Mouse (Mus musculus) gastrocnemius, postnatal 36 days (tissue): ENCODE results near the gene 0610010K14Rik. TPM values are rescaled to one million over a fixed set of nuclear protein-coding genes. Genes with fewer than 3 reads are reported as not detected.

ENCODE experiments used
- DNase-seq, 2 experiments: peaks; one replicate each; pipeline ENCODE4 v3.0.0; 2022
- intact Hi-C: fragments of 180-260 bp; cut with DNase I; formaldehyde crosslinking; loops from one replicate; pipeline ENCODE4 v1.15.1; 2025
- long read RNA-seq, 2 experiments: library from polyadenylated mRNA; stranded (forward); transcript quantifications; one replicate each; pipeline ENCODE4 v2.0.0; 2021
- total RNA-seq, 2 experiments: library from RNA; stranded (reverse); gene quantifications; 2 replicates each; pipeline ENCODE4 v1.2.3; 2021

0610010K14Rik gene
- 10 to 100 TPM; 29.3 to 31.9 TPM for total RNA-seq
- long read RNA-seq, experiment 1, transcript 0610010K14Rik-206 (6 exons, 576 nt): major isoform, 5 of 40 reads
- long read RNA-seq, experiment 1, transcript 0610010K14Rik-202 (5 exons, 779 nt): major isoform, 5 of 40 reads
- long read RNA-seq, experiment 1, partial matches to known transcripts: 7 of 40 reads
- long read RNA-seq, experiment 1, other reads (novel, unspliced or antisense): 7 of 40 reads
- long read RNA-seq, experiment 2, transcript 0610010K14Rik-206 (6 exons, 576 nt): minor isoform, 9 of 69 reads
- long read RNA-seq, experiment 2, transcript 0610010K14Rik-208 (6 exons, 880 nt): major isoform, 10 of 69 reads
- long read RNA-seq, experiment 2, transcript 0610010K14Rik-204 (5 exons, 778 nt): minor isoform, 9 of 69 reads
- long read RNA-seq, experiment 2, transcript 0610010K14Rik-202 (5 exons, 779 nt): minor isoform, 9 of 69 reads
- long read RNA-seq, experiment 2, partial matches to known transcripts: 3 of 69 reads
- long read RNA-seq, experiment 2, other reads (novel, unspliced or antisense): 17 of 69 reads

DNA sequence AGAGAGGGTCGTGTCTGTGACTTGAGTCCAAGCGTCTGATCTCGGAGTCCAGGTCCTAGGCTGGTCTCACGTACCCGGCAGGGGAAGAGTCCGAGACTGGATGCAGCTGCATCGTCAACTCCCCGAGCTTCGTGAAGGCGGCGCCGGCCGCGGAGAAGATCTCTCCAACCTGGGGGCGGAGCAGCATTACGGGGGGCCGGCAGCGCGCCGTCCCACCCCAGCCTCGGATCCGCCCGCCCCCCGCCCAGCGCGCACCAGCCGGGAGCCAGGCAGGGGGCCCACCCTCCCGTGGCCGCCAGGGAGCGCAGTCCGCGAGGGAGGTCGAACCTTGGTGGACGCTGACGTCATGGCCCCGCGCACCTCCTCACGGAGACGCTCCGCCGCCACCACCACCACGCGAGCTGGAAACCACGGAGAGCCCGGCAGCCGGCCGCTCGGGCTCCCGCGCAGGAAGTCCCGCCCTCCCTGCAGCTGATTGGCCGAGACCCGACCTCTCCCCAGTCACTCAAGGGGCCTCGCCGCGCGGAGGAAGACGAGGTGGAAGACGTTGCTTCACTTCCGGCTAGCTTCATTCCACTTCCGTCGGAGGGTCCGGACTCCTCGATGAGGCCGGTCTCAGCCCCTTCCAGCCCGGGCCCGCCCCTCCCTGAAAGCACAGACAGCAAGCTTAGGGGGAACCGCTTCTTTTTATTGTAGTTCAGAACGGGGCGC is at the start of gene 0610010K14Rik:
Gene 0610010K14Rik (minus strand): TSS at position 458 of the 711 bp plus-strand sequence.
- peak; percentile 97 to 98 for DNase-seq
- intact Hi-C loops: no loop called here

DNA sequence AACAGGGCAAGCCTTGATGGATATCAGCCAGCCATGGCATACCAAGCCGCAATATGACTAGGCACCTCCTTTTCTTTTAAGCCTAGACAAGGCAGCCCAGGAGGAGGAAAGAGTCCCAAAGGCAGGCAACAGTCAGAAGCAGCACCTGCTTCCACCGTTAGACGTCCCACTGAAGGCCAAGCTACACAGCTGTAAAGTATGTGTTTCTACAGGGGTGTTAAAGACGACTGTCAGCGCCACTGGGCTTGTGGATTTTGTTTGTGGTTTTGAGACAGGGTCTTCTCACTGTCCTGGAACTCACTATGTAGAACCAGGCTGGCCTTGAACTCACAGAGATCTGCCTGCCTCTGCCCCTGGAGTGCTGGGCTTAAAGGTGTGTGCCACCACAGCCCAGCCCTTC is 48.0 kb upstream of the 0610010K14Rik start:
- intact Hi-C loops: no loop called here
- DNase-seq: no peak

DNA sequence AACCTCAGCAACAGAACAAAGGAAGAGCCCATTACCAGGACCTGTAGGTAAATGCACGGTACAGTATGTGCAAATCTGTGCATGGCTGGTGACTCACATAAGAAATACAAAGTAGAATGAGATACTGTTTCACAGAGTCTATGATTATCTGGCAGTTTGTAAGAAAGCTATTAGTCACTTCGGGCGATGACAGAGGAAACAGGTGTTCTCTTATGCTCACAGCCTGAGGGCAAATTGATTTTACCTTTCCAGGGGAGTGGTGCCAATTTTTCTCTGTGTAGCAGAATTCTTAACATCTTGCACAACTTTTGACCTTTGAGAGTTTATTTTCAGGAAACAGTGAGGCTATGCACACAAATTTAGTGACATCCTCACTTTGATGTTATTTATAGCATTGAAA is 47.0 kb upstream of the 0610010K14Rik start:
- intact Hi-C loops: no loop called here
- DNase-seq: no peak

- DNase-seq: no peak
- intact Hi-C loops: no loop called here
These were observed 46.0 kb upstream of the 0610010K14Rik start for GRCm38 (mm10) chr11:70283666-70284065.

DNA sequence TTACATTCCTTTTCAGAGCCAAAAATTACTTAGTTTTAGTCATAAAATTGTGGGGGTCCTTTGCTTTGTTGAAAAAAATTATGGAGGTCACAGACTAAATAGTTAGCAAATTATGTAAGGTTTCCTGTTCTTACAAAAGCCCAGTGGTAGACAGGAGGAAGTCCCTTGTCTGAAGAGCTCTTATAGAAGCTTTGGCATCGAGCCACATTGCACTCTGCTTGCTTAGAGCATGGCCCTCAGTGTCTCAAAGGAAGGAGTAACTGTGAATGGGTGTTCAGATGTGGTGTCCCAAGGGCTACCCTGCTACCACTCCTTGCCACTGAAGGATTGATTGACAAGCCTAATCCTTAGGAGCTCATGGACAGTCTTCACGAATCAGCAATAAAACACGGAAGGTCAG is 42.7 kb upstream of the 0610010K14Rik start:
- no peak for DNase-seq

DNA sequence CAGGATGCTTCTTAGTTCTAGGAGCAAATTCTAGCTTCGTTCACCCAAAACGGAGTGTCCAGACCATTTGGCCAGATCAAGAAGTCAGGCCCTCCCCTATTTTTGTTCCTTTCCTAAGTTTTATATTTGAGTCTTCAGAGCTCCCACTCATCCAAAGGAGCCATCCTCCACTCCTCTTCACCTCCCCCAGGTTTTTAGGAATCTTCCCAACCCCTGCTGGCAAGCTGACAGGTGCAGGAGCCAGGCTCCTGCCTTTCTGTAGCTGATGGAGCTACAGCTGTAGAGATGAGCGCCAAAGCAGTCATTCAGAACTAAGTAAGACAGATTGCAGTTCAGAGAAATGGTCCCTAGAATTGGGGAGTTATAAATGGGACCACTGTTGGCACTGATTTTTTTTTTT is 41.2 kb upstream of the 0610010K14Rik start:
- DNase-seq: no peak
- intact Hi-C loops: no loop called here

More for the DNA sequence above, 42.7 kb upstream of the 0610010K14Rik start:
- intact Hi-C loops: no loop called here

DNA sequence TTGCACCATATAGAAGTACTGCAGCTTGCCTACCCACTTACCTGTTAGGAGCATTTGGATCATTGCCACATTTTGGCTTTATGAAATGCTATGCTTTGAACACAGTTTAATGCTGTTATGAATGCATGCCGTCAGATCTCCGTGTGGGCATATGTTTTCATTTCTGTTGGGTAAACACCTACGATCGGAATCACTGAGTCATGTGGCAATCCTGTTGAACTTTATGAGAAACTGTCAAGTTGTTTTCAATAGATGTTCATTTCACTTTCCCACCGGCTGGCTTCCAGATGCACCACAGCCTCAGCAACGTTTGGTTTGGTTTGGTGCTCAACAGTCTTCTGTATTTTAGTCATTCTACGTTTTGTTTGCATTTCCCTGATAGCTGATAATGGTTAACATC is 33.9 kb upstream of the 0610010K14Rik start:
- intact Hi-C loops: no loop called here

GRCm38 (mm10) chr11:70266405-70266804 is 28.7 kb upstream of the 0610010K14Rik start:
- intact Hi-C loops: no loop called here
- DNase-seq: no peak

More for the DNA sequence above, 33.9 kb upstream of the 0610010K14Rik start:
- no peak for DNase-seq

GRCm38 (mm10) chr11:70265819-70266218 is 28.1 kb upstream of the 0610010K14Rik start:
- DNase-seq: no peak
- intact Hi-C loops: no loop called here

DNA sequence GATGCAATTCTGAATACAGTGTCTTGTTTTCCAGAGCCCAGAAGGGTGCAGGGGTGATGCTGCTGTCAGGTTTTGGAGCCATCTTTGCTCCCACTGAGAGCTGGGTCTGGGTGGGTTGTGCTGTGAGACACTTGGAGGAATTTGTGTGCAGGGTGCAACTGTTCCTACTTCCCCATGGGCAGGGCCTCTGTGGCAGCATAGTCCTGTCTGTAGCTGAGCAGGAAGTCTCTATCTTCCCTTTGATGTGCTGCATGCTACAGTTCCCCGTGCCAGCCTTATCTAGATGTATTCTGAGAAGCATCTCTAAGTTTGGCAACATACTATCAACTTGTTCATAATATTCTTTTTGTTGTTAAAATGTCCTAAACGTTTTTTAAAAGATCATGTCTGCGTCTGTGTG is 27.5 kb upstream of the 0610010K14Rik start:
- DNase-seq: no peak

GRCm38 (mm10) chr11:70259035-70259434 is 21.3 kb upstream of the 0610010K14Rik start:
- DNase-seq: no peak
- intact Hi-C loops: no loop called here

More for the DNA sequence above, 27.5 kb upstream of the 0610010K14Rik start:
- intact Hi-C loops: no loop called here

DNA sequence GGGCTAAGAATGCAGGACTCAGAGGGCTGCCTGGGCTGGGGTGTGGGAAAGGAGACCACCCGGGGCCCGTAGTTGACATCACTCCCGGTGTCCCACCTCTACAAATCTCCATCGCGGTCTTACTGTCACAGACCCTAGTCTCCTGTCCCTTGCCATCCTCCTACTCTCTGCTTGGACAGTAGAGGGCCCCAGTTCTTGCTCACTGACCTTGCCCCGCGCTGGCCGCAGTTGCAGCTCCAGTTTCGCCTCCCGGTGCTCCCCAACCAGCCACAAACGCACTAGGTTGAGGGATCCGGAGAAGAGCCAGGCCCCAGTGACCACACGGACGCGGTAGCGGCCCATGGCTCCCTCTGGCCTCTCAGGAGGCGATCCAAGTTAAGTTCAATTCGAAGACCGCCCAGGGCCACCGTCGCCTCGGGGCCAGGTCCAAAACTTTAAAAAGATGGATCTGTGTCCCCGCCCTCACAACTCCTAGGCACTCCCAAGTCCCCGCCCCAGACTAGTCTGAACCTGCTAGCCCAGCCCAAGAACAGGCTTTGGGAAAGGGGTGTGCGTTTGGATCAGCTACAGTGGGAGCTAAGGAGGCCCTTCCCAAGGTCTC is 17.3 kb upstream of the 0610010K14Rik start, which contains the start of gene Alox12:
Gene Alox12 (minus strand): TSS at position 423 of the 601 bp plus-strand sequence.
- DNase-seq: peak in 1 of 2 experiments; percentile 22
- intact Hi-C loops: loop anchor here (2.0 kb wide), 1 partner anchor 54 kb away; no protein-coding TSS in a partner anchor

GRCm38 (mm10) chr11:70254337-70254736 is 16.6 kb upstream of the 0610010K14Rik start:
- intact Hi-C loops: loop anchor here (2.0 kb wide), 1 partner anchor 54 kb away; no protein-coding TSS in a partner anchor
- DNase-seq: no peak

DNA sequence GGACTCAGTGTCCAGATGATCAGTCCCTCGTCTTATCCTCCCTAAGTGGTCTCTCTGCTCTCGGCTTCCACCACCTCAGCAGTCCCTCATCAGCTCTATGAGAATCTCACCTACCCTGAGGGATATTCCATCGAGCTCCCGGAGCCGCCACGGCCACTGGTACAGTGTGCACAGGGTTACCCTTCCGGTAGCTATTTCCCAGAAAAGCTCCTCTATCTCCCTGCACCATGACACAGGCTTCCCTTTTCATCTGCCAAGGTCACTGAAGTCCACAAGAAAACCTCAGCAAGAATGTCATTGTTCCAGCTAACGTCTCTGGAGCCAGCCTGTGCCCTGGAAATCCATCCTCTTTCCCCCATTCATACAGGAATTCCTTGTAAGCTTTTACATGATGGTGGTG is 14.1 kb upstream of the 0610010K14Rik start:
- DNase-seq: no peak
- intact Hi-C loops: no loop called here

DNA sequence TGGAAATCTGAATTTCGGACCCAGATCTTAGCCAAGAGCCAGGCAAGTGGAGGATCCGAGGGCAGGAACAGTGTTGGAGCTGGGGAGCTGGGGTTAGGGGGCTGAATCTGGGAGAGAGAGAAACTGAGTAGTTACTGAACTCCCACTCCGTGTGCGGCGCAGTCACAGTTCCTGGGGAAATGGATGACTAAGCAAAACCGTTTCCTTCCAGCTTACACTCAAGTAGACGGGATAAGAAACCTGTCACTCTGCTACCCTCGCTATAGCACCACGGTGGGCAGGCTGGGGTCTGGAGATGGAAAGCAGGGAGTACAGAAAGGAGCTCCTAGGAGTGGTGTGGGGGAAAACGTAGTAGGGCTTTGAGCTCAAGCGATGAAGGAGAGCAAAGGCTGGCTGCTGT is 12.4 kb upstream of the 0610010K14Rik start:
- intact Hi-C loops: no loop called here
- DNase-seq: no peak

DNA sequence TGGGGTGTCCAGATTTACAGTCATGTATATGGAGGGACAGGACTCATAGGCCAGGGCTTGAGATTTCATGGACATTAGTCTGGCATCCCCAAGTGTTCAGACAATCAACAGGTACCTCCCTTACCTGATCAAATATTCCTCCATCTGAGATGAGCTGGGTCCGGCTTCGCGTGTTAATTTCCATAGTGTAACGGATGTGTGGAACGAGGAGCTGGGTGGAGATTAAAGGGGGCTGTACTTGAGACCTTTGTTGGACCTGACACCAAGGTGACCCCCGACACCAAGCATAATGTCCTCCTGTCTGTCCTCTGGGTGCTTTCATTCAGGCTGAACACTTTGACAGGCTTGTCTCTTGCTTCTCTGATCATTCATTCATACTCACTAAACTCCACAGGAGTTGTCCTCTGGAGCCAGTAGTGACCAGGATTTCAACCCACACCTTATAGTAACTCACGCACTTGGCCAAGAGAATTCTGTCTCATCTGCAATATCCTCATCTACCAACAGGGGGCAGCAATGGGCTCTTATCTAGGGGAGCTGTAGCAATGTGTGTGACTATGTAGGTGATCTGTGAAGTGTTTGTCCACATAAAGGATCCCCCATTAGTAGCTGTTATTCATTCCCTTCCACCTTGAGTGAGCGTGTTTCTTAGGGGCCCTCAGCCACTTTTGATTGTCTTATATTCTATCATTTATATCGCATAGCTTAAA is 9.6 kb upstream of the 0610010K14Rik start:
- DNase-seq: peak in 1 of 2 experiments; percentile 43

GRCm38 (mm10) chr11:70242591-70242990 is 4.9 kb upstream of the 0610010K14Rik start:
- intact Hi-C loops: no loop called here
- DNase-seq: no peak

More for the DNA sequence above, 9.6 kb upstream of the 0610010K14Rik start:
- intact Hi-C loops: no loop called here

GRCm38 (mm10) chr11:70239541-70240279 is 2.0 kb upstream of the 0610010K14Rik start, which contains the start of the genes Gm21988 and Rnasek:
Gene Gm21988, minus strand, starts transcription at chr11:70239830.
Gene Rnasek, minus strand, starts transcription at chr11:70239842.
- DNase-seq: peak; percentile 62 to 89
- intact Hi-C loops: no loop called here
